Mouse (Mus musculus): ENCODE results near the gene Aqp12.

- TF ChIP-seq EP300 (IDR thresholded peaks at IDR 0.05; ENCODE audit: low read length), result no peak
- TF ChIP-seq MAFK (IDR thresholded peaks at IDR 0.05; ENCODE audit: insufficient replicate concordance, low read length), result no peak
- no peak for TF ChIP-seq CTCF (conservative IDR thresholded peaks at IDR 0.05 in 1 of 2, IDR thresholded peaks at IDR 0.05 in 1 of 2; ENCODE audit: low read depth in 2 of 2, low read length in 2 of 2)
- TF ChIP-seq POLR2A (IDR thresholded peaks at IDR 0.05; ENCODE audit: low read depth, low read length), result no peak
- no peak for TF ChIP-seq TCF12 (IDR thresholded peaks at IDR 0.05; ENCODE audit: low read depth, low read length)
- TF ChIP-seq MAX (IDR thresholded peaks at IDR 0.05; ENCODE audit: low read length), result no peak
- no peak for TF ChIP-seq JUND (conservative IDR thresholded peaks at IDR 0.05; ENCODE audit: low read depth, low read length)
- TF ChIP-seq ETS1 (conservative IDR thresholded peaks at IDR 0.05; ENCODE audit: low read depth, low read length), result no peak
- TF ChIP-seq CHD1 (IDR thresholded peaks at IDR 0.05; ENCODE audit: low read depth, low read length), result no peak
- no peak for TF ChIP-seq SMC3 (IDR thresholded peaks at IDR 0.05; ENCODE audit: low read depth, low read length)
Measured at GRCm38 (mm10) chr1:92989891-92990290, 16.2 kb upstream of the Aqp12 start.

All from CH12.LX (cell line).